Mouse (Mus musculus): ENCODE measurements around the gene Olfr1233. TPM values are rescaled to one million over a fixed set of nuclear protein-coding genes. Genes with fewer than 3 reads are reported as not detected.

The Olfr1233 gene
- not detected in 2 replicates for polyA plus RNA-seq (2014; fragmentation: Nextera tagmentation; extraction: Ambion mirVana)

GRCm38 (mm10) chr2:89342298-89342697 is at the start of gene Olfr1233:
TSS of gene Olfr1233 (minus strand) at chr2:89342398.
- Histone ChIP-seq H3K4me3 (ENCODE audit: low read depth, low read length) (no peak within 1 kb of the TSS), H3K27ac (ENCODE audit: low read depth, low read length) (no peak within 1 kb of the TSS), H3K9me3 (replicated peaks; ENCODE audit: control insufficient read depth, low read length) (no peaks in the 10 kb centered on the region), H3K27me3 (replicated peaks; ENCODE audit: control insufficient read depth, insufficient read depth, low read length) (no peaks in the 10 kb centered on the region), H3K36me3 (ENCODE audit: control insufficient read depth, insufficient read depth, low read length) (no peaks in the 10 kb centered on the region), H3K4me2 (ENCODE audit: low read length) (no peak within 1 kb of the TSS), H3K4me1 (ENCODE audit: control insufficient read depth, insufficient read depth, low read length) (no peaks in the 10 kb centered on the region), H3K9ac (ENCODE audit: low read length) (no peak within 1 kb of the TSS)
- DNase-seq (ENCODE audit: low spot score) (no peak), ATAC-seq (no peak)

DNA sequence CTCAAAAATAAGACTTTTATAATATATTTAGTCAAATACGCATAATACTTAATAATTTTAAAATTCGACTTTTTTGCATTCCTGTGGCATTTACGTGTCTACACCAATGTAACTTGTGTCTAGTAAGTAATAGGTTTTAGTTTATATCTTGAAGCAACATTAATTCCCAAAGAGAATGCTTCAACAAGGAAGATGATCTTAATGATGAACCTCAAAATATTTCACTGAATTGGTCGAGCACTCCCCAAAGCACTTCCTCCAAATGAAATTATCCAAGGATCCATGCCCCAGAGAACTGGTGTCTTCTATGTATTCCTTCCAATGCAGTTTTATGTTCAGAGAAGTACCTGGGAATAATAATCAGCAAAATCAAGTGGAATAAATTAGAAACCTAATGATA is 22.6 kb upstream of the Olfr1233 start, which contains the start of gene Olfr1234:
TSS of gene Olfr1234 (minus strand) at position 101 of the 400 bp plus-strand sequence.
- ATAC-seq (no peak), DNase-seq (ENCODE audit: low spot score) (no peak)
- 86% methylated on average over 4 of the region's 4 CpGs for WGBS
- Histone ChIP-seq H3K9me3 (replicated peaks; ENCODE audit: control insufficient read depth, low read length) (no peaks in the 10 kb centered on the region), H3K9ac (ENCODE audit: low read length) (no peak within 1 kb of the TSS), H3K4me1 (ENCODE audit: control insufficient read depth, insufficient read depth, low read length) (no peaks in the 10 kb centered on the region), H3K36me3 (ENCODE audit: control insufficient read depth, insufficient read depth, low read length) (no peaks in the 10 kb centered on the region), H3K27me3 (replicated peaks; ENCODE audit: control insufficient read depth, insufficient read depth, low read length) (no peaks in the 10 kb centered on the region), H3K4me2 (ENCODE audit: low read length) (no peak within 1 kb of the TSS), H3K4me3 (ENCODE audit: low read depth, low read length) (no peak within 1 kb of the TSS), H3K27ac (ENCODE audit: low read depth, low read length) (no peak within 1 kb of the TSS)

- H3K4me1 ChIP-seq (ENCODE audit: control insufficient read depth, insufficient read depth, low read length) = no peaks in the 10 kb centered on the region
- no peak within 1 kb of the TSS for H3K9ac ChIP-seq (ENCODE audit: low read length)
- H3K4me2 ChIP-seq (ENCODE audit: low read length) = no peak within 1 kb of the TSS
- DNase-seq (ENCODE audit: low spot score) (no peak), ATAC-seq (no peak)
- no peaks in the 10 kb centered on the region for H3K27me3 ChIP-seq (replicated peaks; ENCODE audit: control insufficient read depth, insufficient read depth, low read length)
- H3K4me3 ChIP-seq (ENCODE audit: low read depth, low read length) = no peak within 1 kb of the TSS
- H3K27ac ChIP-seq (ENCODE audit: low read depth, low read length) = no peak within 1 kb of the TSS
- no peaks in the 10 kb centered on the region for H3K36me3 ChIP-seq (ENCODE audit: control insufficient read depth, insufficient read depth, low read length)
- H3K9me3 ChIP-seq (replicated peaks; ENCODE audit: control insufficient read depth, low read length) = no peaks in the 10 kb centered on the region
Observed at GRCm38 (mm10) chr2:89329575-89329974, 12.6 kb downstream of the Olfr1233 start, which contains the start of gene Olfr1232. TSS of gene Olfr1232 (minus strand) at chr2:89329675.

- Histone ChIP-seq H3K27me3 (replicated peaks; ENCODE audit: control insufficient read depth, insufficient read depth, low read length) (no peaks in the 10 kb centered on the region), H3K4me1 (ENCODE audit: control insufficient read depth, insufficient read depth, low read length) (no peaks in the 10 kb centered on the region), H3K9me3 (replicated peaks; ENCODE audit: control insufficient read depth, low read length) (no peaks in the 10 kb centered on the region), H3K27ac (ENCODE audit: low read depth, low read length) (no peak within 1 kb of the TSS), H3K4me3 (ENCODE audit: low read depth, low read length) (no peak within 1 kb of the TSS), H3K9ac (ENCODE audit: low read length) (no peak within 1 kb of the TSS), H3K36me3 (ENCODE audit: control insufficient read depth, insufficient read depth, low read length) (no peaks in the 10 kb centered on the region), H3K4me2 (ENCODE audit: low read length) (no peak within 1 kb of the TSS)
- no peak for ATAC-seq
- DNase-seq (ENCODE audit: low spot score) = no peak
- 55% methylated on average over 2 of the region's 2 CpGs for WGBS
Observed at GRCm38 (mm10) chr2:89306974-89307373, 35.2 kb downstream of the Olfr1233 start, which contains the start of gene Olfr1231. TSS of gene Olfr1231 (minus strand) at chr2:89307074.

DNA sequence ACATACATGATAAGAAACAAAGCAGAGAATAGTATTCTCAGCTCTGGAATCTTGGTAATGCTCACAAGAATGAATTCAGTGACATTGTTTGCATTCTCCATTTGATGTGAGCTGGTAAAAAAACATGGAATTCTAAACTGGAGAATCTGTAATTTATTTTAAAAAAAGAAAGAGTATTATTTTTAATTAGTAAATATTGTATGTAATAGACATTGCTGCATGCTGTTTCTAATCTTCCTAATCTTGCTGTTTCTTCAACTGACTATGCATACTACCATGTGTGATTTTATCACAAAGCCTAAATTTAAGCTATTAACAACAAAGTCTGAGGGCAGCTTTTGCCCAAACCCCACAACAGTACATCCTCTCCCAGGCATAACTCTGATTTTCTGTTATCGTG is 45.0 kb downstream of the Olfr1233 start, which contains the start of gene Olfr1230:
TSS of gene Olfr1230 (minus strand) at position 101 of the 400 bp plus-strand sequence.
- Histone ChIP-seq H3K4me2 (ENCODE audit: low read length) (no peak within 1 kb of the TSS), H3K9me3 (replicated peaks; ENCODE audit: control insufficient read depth, low read length) (no peaks in the 10 kb centered on the region), H3K4me1 (ENCODE audit: control insufficient read depth, insufficient read depth, low read length) (no peaks in the 10 kb centered on the region), H3K9ac (ENCODE audit: low read length) (no peak within 1 kb of the TSS), H3K27ac (ENCODE audit: low read depth, low read length) (no peak within 1 kb of the TSS), H3K27me3 (replicated peaks; ENCODE audit: control insufficient read depth, insufficient read depth, low read length) (no peaks in the 10 kb centered on the region), H3K4me3 (ENCODE audit: low read depth, low read length) (no peak within 1 kb of the TSS), H3K36me3 (ENCODE audit: control insufficient read depth, insufficient read depth, low read length) (no peaks in the 10 kb centered on the region)
- 92% methylated on average over 1 of the region's 1 CpGs for WGBS
- ATAC-seq = no peak
- DNase-seq (ENCODE audit: low spot score) = no peak

- H3K27me3 ChIP-seq (replicated peaks; ENCODE audit: control insufficient read depth, insufficient read depth, low read length) = no peaks in the 10 kb centered on the region
- no peak within 1 kb of the TSS for H3K27ac ChIP-seq (ENCODE audit: low read depth, low read length)
- no peak within 1 kb of the TSS for H3K4me2 ChIP-seq (ENCODE audit: low read length)
- no peak within 1 kb of the TSS for H3K4me3 ChIP-seq (ENCODE audit: low read depth, low read length)
- H3K4me1 ChIP-seq (ENCODE audit: control insufficient read depth, insufficient read depth, low read length) = no peaks in the 10 kb centered on the region
- ATAC-seq = no peak
- DNase-seq (ENCODE audit: low spot score) = no peak
- no peaks in the 10 kb centered on the region for H3K9me3 ChIP-seq (replicated peaks; ENCODE audit: control insufficient read depth, low read length)
- 78% methylated on average over 2 of the region's 2 CpGs for WGBS
- H3K36me3 ChIP-seq (ENCODE audit: control insufficient read depth, insufficient read depth, low read length) = no peaks in the 10 kb centered on the region
- no peak within 1 kb of the TSS for H3K9ac ChIP-seq (ENCODE audit: low read length)
Observed at GRCm38 (mm10) chr2:89287914-89288313, 54.3 kb downstream of the Olfr1233 start, which contains the start of gene Olfr1229. TSS of gene Olfr1229 (minus strand) at chr2:89288014.

Other genes starting within 250 kb of the Olfr1233 start
- gene Olfr1220, start 235.6 kb downstream of the Olfr1233 start, polyA plus RNA-seq (2014; fragmentation: Nextera tagmentation; extraction: Ambion mirVana) = not detected in 2 replicates
- not detected in 2 replicates for gene Olfr1221, start 225.1 kb downstream of the Olfr1233 start, polyA plus RNA-seq (2014; fragmentation: Nextera tagmentation; extraction: Ambion mirVana)
- not detected in 2 replicates for gene Olfr1222, start 209.3 kb downstream of the Olfr1233 start, polyA plus RNA-seq (2014; fragmentation: Nextera tagmentation; extraction: Ambion mirVana)
- gene Olfr1223, start 190.8 kb downstream of the Olfr1233 start, polyA plus RNA-seq (2014; fragmentation: Nextera tagmentation; extraction: Ambion mirVana) = not detected in 2 replicates
- not detected in 2 replicates for gene Olfr1224-ps1, start 178.3 kb downstream of the Olfr1233 start, polyA plus RNA-seq (2014; fragmentation: Nextera tagmentation; extraction: Ambion mirVana)
- not detected in 2 replicates for gene Olfr1225, start 167.7 kb downstream of the Olfr1233 start, polyA plus RNA-seq (2014; fragmentation: Nextera tagmentation; extraction: Ambion mirVana)
- gene Olfr1226, start 142.3 kb downstream of the Olfr1233 start, polyA plus RNA-seq (2014; fragmentation: Nextera tagmentation; extraction: Ambion mirVana) = not detected in 2 replicates
- not detected in 2 replicates for gene Olfr1228, start 88.3 kb downstream of the Olfr1233 start, polyA plus RNA-seq (2014; fragmentation: Nextera tagmentation; extraction: Ambion mirVana)
- not detected in 2 replicates for gene Olfr1229, start 54.4 kb downstream of the Olfr1233 start, polyA plus RNA-seq (2014; fragmentation: Nextera tagmentation; extraction: Ambion mirVana)
- gene Olfr1230, start 45.1 kb downstream of the Olfr1233 start, polyA plus RNA-seq (2014; fragmentation: Nextera tagmentation; extraction: Ambion mirVana) = not detected in 2 replicates
- not detected in 2 replicates for gene Olfr1231, start 35.3 kb downstream of the Olfr1233 start, polyA plus RNA-seq (2014; fragmentation: Nextera tagmentation; extraction: Ambion mirVana)
- gene Olfr1232, start 12.7 kb downstream of the Olfr1233 start, polyA plus RNA-seq (2014; fragmentation: Nextera tagmentation; extraction: Ambion mirVana) = not detected in 2 replicates
- gene Olfr1234, start 22.5 kb upstream of the Olfr1233 start, polyA plus RNA-seq (2014; fragmentation: Nextera tagmentation; extraction: Ambion mirVana) = not detected in 2 replicates
- gene Olfr1238, start 67.3 kb upstream of the Olfr1233 start, polyA plus RNA-seq (2014; fragmentation: Nextera tagmentation; extraction: Ambion mirVana) = not detected in 2 replicates
- gene Olfr1239, start 78.0 kb upstream of the Olfr1233 start, polyA plus RNA-seq (2014; fragmentation: Nextera tagmentation; extraction: Ambion mirVana) = not detected in 2 replicates
- gene Olfr1240, start 100.6 kb upstream of the Olfr1233 start, polyA plus RNA-seq (2014; fragmentation: Nextera tagmentation; extraction: Ambion mirVana) = not detected in 2 replicates
- not detected in 2 replicates for gene Olfr1241, start 144.7 kb upstream of the Olfr1233 start, polyA plus RNA-seq (2014; fragmentation: Nextera tagmentation; extraction: Ambion mirVana)
- not detected in 2 replicates for gene Olfr1242, start 155.9 kb upstream of the Olfr1233 start, polyA plus RNA-seq (2014; fragmentation: Nextera tagmentation; extraction: Ambion mirVana)
- not detected in 2 replicates for gene Olfr1243, start 189.1 kb upstream of the Olfr1233 start, polyA plus RNA-seq (2014; fragmentation: Nextera tagmentation; extraction: Ambion mirVana)
- not detected in 2 replicates for gene Olfr1245, start 236.0 kb upstream of the Olfr1233 start, polyA plus RNA-seq (2014; fragmentation: Nextera tagmentation; extraction: Ambion mirVana)